Mouse (Mus musculus) bone marrow, adult 2 months (tissue): ENCODE measurements around the gene Dagla.

Experiments
- CTCF ChIP-seq: fragments of 200-500 bp; IDR thresholded peaks from 2 replicates; pipeline ENCODE4 v1.5.1; 2011; ENCODE audit warnings: low read length, control low read depth; ENCODE audit not compliant: control insufficient read depth, insufficient read depth
- POLR2A ChIP-seq: fragments of 200-500 bp; IDR thresholded peaks from 2 replicates; pipeline ENCODE4 v1.6.1; 2011; ENCODE audit warnings: low read depth, mild to moderate bottlenecking, control low read depth, low read length, borderline replicate concordance; ENCODE audit not compliant: control insufficient read depth

DNA sequence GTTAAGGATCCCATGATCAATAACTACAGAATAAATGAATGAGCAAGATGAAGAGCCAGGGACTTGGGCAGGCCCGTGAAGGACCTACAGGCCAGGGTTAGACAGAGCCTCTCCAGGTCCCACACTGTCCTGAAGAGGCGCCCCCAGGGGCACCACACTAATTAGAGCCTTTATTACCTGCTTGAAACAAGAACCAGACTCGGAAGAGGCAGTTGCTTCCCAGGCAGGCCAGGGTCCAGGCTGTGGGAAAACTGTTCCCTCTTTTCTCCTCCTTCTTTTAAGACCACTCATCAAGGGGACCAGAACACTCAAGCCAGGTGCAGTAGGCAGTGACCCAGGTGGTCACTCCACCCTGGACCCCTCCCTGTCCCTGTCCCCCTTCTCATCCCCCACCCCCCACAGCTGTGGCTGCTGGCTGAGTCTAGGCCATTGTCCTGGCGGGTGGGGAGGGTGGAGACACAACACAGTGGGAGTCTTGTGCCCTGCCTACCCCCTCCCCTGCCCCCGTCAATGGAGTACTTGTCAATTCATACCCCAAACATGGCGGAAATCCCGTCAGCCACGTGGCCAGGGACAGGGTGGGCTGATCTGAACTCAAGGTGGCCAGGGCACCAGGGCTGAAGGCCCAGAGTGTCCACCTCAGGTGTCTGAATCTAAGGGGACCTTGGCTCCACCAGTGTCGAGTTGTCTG, 72.2 kb downstream of the Dagla start:
- TF ChIP-seq POLR2A, result no peak
- TF ChIP-seq CTCF, result no peak
